Mouse (Mus musculus) ES-E14 (cell line): ENCODE data around the gene Chd4. TPM values are rescaled to one million over a fixed set of nuclear protein-coding genes. Genes with fewer than 3 reads are reported as not detected.

Experiments used
- DNase-seq: peaks from one replicate; pipeline ENCODE4 v3.0.0-alpha.2; 2013; ENCODE audit warnings: low read depth, low spot score
- H3K27ac ChIP-seq: 2 replicates; pipeline ENCODE4 v1.5.1; 2012; ENCODE audit warnings: low read depth, mild to moderate bottlenecking, low read length, moderate library complexity, mixed read lengths; ENCODE audit not compliant: poor library complexity, insufficient read depth, severe bottlenecking
- H3K36me3 ChIP-seq: 2 replicates; pipeline ENCODE4 v1.6.1; 2012; ENCODE audit warnings: mild to moderate bottlenecking, low read length, moderate library complexity, mixed read lengths; ENCODE audit not compliant: control insufficient read depth, poor library complexity, insufficient read depth, severe bottlenecking
- H3K4me1 ChIP-seq, 2 experiments: fragments of 150-350 bp in 1 of 2; sonication (generic) in 1 of 2; 2 replicates each; pipeline ENCODE4 v1.6.1; 2012; ENCODE audit warnings: low read length in 2 of 2, mild to moderate bottlenecking in 1 of 2, mixed read lengths in 1 of 2; ENCODE audit not compliant: control insufficient read depth in 2 of 2, insufficient read depth in 2 of 2, poor library complexity in 1 of 2
- H3K4me3 ChIP-seq, 2 experiments: fragments of 150-350 bp in 1 of 2; sonication (generic) in 1 of 2; 2 replicates each; pipeline ENCODE4 v1.5.1; 2012; ENCODE audit warnings: low read length in 2 of 2, low read depth in 1 of 2, mild to moderate bottlenecking in 1 of 2, mixed read lengths in 1 of 2; ENCODE audit not compliant: insufficient read depth in 1 of 2, poor library complexity in 1 of 2, severe bottlenecking in 1 of 2
- H3K9ac ChIP-seq: 2 replicates; pipeline ENCODE4 v1.6.1; 2012; ENCODE audit warnings: low read depth, mild to moderate bottlenecking, low read length, mixed read lengths; ENCODE audit not compliant: poor library complexity, insufficient read depth, severe bottlenecking
- H3K9me3 ChIP-seq: fragments of 150-350 bp; sonication (generic); 2 replicates; pipeline ENCODE4 v1.6.1; 2012; ENCODE audit warnings: low read depth, mild to moderate bottlenecking, low read length; ENCODE audit not compliant: control insufficient read depth, insufficient read depth
- CHD2 ChIP-seq: IDR thresholded peaks from 2 replicates; pipeline ENCODE4 v1.6.1; 2014; ENCODE audit warnings: mild to moderate bottlenecking, low read depth, low read length, inconsistent platforms
- HCFC1 ChIP-seq: IDR thresholded peaks from 2 replicates; pipeline ENCODE4 v1.6.1; 2012; ENCODE audit warnings: low read length, inconsistent platforms, borderline replicate concordance; ENCODE audit not compliant: insufficient read depth
- MAFK ChIP-seq: IDR thresholded peaks from 2 replicates; pipeline ENCODE4 v1.6.1; 2014; ENCODE audit warnings: mild to moderate bottlenecking, low read depth, low read length, inconsistent platforms; ENCODE audit not compliant: insufficient read depth
- ZC3H11A ChIP-seq: IDR thresholded peaks from 2 replicates; pipeline ENCODE4 v1.6.1; 2012; ENCODE audit warnings: low read depth, mild to moderate bottlenecking, inconsistent platforms, low read length, borderline replicate concordance
- ZNF384 ChIP-seq: IDR thresholded peaks from 2 replicates; pipeline ENCODE4 v1.6.1; 2012; ENCODE audit warnings: low read depth, low read length, inconsistent platforms
- in situ Hi-C, 2 experiments: fragments of 600-800 bp; cut with MboI; formaldehyde crosslinking; loops; one replicate each; pipeline ENCODE4 v1.15.1; 2025; ENCODE audit warnings: low sequenced_read_pairs in 2 of 2, inconsistent platforms in 1 of 2; ENCODE audit not compliant: unreplicated experiment in 2 of 2
- total RNA-seq: library from RNA; depleted of rRNA; stranded (reverse); fragments of 300-350 nt; gene quantifications from 2 replicates; pipeline ENCODE4 v1.2.3, GENCODE M21; 2012

The Chd4 gene
- total RNA-seq, 1 experiment, result 344 TPM

DNA sequence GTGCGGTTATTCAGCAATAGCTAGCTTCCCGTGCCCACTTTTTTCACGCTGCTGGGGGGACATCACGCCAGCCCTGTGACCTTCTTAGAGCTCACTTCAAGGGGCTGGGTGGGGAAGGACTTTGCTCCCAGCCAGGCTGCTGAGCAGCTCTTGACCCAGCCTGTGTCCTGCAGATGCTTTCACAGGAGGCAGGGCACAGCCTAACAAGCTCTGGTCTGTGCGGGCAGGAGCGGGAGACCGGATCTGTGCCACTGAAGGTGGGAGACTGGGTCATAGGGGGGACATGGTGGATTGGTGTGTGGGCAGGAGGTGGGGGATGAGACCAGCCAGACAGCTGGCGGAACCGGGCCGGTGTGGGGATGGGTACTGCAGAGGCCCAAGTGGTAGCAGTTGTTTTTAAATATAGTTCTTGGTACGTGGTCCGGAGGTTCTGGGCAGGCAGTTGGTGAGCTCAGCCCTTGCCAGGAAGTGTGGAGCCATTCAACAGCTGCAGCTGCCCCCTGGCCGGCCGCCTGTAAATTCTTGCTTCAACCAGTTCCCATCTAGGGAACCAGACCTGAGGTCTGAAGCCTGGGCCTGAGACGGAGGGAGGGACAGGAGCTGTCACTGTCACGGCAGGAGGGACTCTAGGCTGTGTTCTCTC is 53.3 kb downstream of the Chd4 start:
- Histone ChIP-seq H3K4me3 (no peak overlapping the region), H3K36me3 (peaks cover 7% of the 10 kb centered on the region), H3K9ac (no peak overlapping the region), H3K27ac (no peak overlapping the region), H3K9me3 (no peaks in the 10 kb centered on the region), H3K4me1 (peaks cover 4 to 31% of the 10 kb centered on the region in 2 experiments; a peak in 2 of 4 replicates)
- in situ Hi-C loops, result no loop called here
- TF ChIP-seq CHD2, result no peak
- no peak for TF ChIP-seq ZC3H11A
- no peak for TF ChIP-seq HCFC1
- no peak for TF ChIP-seq MAFK
- no peak for TF ChIP-seq ZNF384
- no peak for DNase-seq

DNA sequence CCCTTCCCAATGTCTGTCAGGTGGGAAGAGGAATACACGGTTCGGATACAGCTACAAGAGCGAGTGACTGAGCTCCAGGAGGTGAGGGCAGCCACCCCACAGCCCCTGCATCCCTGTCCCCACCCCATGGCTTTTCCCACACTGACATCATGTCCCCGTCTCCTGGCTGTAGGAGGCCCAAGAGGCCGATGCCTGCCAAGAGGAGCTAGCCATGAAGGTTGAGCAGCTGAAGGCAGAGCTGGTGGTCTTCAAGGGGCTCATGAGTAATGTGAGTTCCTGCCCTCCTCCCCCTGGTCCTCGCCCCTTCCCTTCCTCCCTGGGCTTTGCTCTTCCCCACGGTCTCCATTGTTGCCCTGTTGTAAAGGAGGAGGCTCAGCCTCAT is 53.8 kb downstream of the Chd4 start:
- Histone ChIP-seq H3K4me1 (peaks cover 4 to 29% of the 10 kb centered on the region in 2 experiments; a peak in 2 of 4 replicates), H3K36me3 (peaks cover 2% of the 10 kb centered on the region; the same call in 1 of the 2 replicates), H3K27ac (no peak overlapping the region), H3K9ac (no peak overlapping the region), H3K4me3 (no peak overlapping the region), H3K9me3 (no peaks in the 10 kb centered on the region)
- in situ Hi-C loops, result no loop called here
- DNase-seq, result no peak
- no peak for TF ChIP-seq HCFC1
- TF ChIP-seq ZC3H11A, result no peak
- TF ChIP-seq ZNF384, result no peak
- TF ChIP-seq MAFK, result no peak
- no peak for TF ChIP-seq CHD2

DNA sequence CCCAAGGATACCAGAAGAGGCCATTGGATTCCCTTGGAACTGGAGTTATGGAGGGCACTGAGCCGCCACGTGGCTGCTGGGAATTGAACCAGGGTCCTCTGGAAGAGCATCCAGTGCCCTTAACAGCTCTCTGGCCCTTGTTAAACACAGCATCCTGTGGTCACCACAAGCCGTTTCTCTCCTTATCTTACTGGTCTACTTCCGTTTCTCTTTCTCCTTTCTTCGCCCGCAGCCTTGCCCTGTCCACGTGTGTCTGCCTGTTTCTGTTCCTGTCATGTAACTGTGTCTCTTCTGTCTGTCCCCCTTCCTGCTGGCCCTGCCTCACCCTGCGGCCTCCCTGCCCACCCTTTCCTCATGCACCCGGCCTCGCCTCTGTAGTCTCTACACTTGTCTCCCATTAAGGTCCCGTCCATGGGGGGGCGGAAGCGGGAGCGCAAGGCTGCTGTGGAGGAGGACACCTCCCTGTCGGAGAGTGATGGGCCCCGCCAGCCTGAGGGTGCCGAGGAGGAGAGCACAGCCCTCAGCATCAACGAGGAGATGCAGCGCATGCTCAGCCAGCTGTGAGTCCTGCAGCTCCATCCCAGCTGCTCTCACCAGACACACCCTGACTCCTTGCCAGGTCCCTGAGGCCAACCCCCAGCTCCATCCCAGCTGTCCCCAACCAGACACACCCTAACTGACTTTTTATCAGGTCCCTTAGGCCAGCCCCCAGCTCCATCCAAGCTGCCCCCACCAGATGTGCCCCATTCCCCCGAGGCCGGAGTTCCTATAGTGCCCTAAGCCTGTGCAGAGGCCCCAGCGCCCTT is 56.6 kb downstream of the Chd4 start:
- H3K36me3 ChIP-seq, result peaks cover 2% of the 10 kb centered on the region; the same call in 1 of the 2 replicates
- no peaks in the 10 kb centered on the region for H3K9me3 ChIP-seq
- DNase-seq, result no peak
- no peak overlapping the region for H3K9ac ChIP-seq
- TF ChIP-seq ZC3H11A (no peak), HCFC1 (no peak), ZNF384 (no peak), MAFK (no peak)
- H3K4me3 ChIP-seq, result peak overlapping the region in 1 of 2 experiments; percentile 18; a peak in 3 of 4 replicates
- H3K27ac ChIP-seq, result no peak overlapping the region
- peaks cover 4 to 23% of the 10 kb centered on the region in 2 experiments; a peak in 2 of 4 replicates for H3K4me1 ChIP-seq
- in situ Hi-C loops, result no loop called here

DNA sequence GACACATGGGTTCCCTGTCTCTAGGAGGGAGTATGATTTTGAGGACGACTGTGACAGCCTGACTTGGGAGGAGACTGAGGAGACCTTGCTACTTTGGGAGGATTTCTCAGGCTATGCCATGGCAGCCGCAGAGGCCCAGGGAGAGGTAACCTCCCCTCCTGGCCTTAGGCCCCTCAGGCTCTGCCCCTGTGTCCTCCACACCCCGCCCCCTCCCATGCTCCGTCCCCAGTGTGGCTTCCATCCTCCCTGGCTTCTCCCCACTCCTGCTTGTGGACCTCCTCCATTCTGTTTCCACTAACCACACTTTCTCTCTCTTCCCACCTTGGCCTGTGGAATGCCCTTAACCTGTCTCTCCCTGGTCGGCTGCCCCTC is 57.2 kb downstream of the Chd4 start:
- Histone ChIP-seq H3K27ac (no peak overlapping the region), H3K9ac (no peak overlapping the region), H3K9me3 (no peaks in the 10 kb centered on the region), H3K4me1 (peaks cover 4 to 23% of the 10 kb centered on the region in 2 experiments; a peak in 2 of 4 replicates), H3K4me3 (no peak overlapping the region), H3K36me3 (peaks cover 2% of the 10 kb centered on the region; the same call in 1 of the 2 replicates)
- in situ Hi-C loops, result no loop called here
- DNase-seq, result no peak
- TF ChIP-seq ZNF384 (no peak), MAFK (no peak), ZC3H11A (no peak), CHD2 (no peak), HCFC1 (no peak)
